Mouse (Mus musculus): ENCODE results near the gene Arhgef28. TPM values are rescaled to one million over a fixed set of nuclear protein-coding genes. Genes with fewer than 3 reads are reported as not detected.

Gene Arhgef28
- total and polyA plus RNA-seq, 3 experiments: not detected

DNA sequence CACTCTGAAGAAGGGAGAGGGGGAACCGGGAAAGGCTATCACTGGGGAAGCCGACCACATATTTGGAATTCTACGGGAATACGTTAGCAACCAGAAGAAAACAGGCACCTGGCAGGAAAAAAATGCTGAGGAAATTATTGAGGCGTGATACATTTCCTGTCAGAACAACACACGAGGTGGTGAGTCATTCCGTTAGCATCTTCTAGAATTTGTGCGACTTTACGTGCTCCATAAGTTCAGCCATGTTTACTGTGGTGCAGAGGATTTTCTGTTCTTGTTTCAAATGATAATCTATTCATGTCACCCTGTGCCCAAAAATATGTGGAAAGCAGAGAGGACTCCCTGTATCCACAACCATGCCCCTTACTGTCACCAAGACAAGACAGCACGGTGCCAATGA lies 13.6 kb downstream of the Arhgef28 start:
- no peak overlapping the region for H3K9ac ChIP-seq (ENCODE audit: control insufficient read depth, low read depth, low read length, poor library complexity, severe bottlenecking)
- H3K27me3 ChIP-seq (ENCODE audit: control insufficient read depth in 1 of 2, insufficient read depth in 2 of 2, low read length in 2 of 2): no peaks in the 10 kb centered on the region
- H3K36me3 ChIP-seq (ENCODE audit: control insufficient read depth in 1 of 2, insufficient read depth in 2 of 2, low read length in 2 of 2): no peaks in the 10 kb centered on the region
- no peak for TF ChIP-seq CTCF (IDR thresholded peaks at IDR 0.05 in 2 of 3, conservative IDR thresholded peaks at IDR 0.05 in 1 of 3; ENCODE audit: control insufficient read depth in 1 of 3, insufficient read depth in 1 of 3, low read depth in 2 of 3, low read length in 3 of 3, poor library complexity in 1 of 3, severe bottlenecking in 1 of 3)
- TF ChIP-seq SMC3 (IDR thresholded peaks at IDR 0.05; ENCODE audit: low read depth, low read length): no peak
- no peak for TF ChIP-seq ZMIZ1 (IDR thresholded peaks at IDR 0.05; ENCODE audit: low read depth, low read length)
- no peak for TF ChIP-seq E2F4 (IDR thresholded peaks at IDR 0.05; ENCODE audit: borderline replicate concordance, low read depth, low read length)
- no peak for TF ChIP-seq USF1 (IDR thresholded peaks at IDR 0.05; ENCODE audit: low read depth, low read length)
- TF ChIP-seq MYC (IDR thresholded peaks at IDR 0.05; ENCODE audit: low read depth, low read length): no peak
- no peak for TF ChIP-seq USF2 (IDR thresholded peaks at IDR 0.05; ENCODE audit: borderline replicate concordance in 1 of 2, insufficient read depth in 1 of 2, low read depth in 1 of 2, low read length in 2 of 2)
- TF ChIP-seq MXI1 (IDR thresholded peaks at IDR 0.05; ENCODE audit: low read depth, low read length): no peak
- TF ChIP-seq ZNF384 (IDR thresholded peaks at IDR 0.05; ENCODE audit: low read depth, low read length): no peak
- TF ChIP-seq ZC3H11A (IDR thresholded peaks at IDR 0.05; ENCODE audit: low read depth, low read length): no peak
- H3K4me3 ChIP-seq (ENCODE audit: control insufficient read depth in 1 of 2, insufficient read depth in 1 of 2, low read depth in 2 of 2, low read length in 2 of 2): no peak overlapping the region
- H3K9me3 ChIP-seq (replicated peaks; ENCODE audit: insufficient read depth, low read length): no peaks in the 10 kb centered on the region
- H3K4me1 ChIP-seq (ENCODE audit: control insufficient read depth in 1 of 2, insufficient read depth in 2 of 2, low read length in 2 of 2): no peaks in the 10 kb centered on the region; a peak in 1 of 4 replicates
- no peaks in the 10 kb centered on the region for H3K79me2 ChIP-seq (ENCODE audit: control insufficient read depth, insufficient read depth, low read length, poor library complexity)
- DNase-seq (ENCODE audit: low read depth, low spot score): no peak
- no peak overlapping the region for H3K27ac ChIP-seq (ENCODE audit: control insufficient read depth, low read depth, low read length)

DNA sequence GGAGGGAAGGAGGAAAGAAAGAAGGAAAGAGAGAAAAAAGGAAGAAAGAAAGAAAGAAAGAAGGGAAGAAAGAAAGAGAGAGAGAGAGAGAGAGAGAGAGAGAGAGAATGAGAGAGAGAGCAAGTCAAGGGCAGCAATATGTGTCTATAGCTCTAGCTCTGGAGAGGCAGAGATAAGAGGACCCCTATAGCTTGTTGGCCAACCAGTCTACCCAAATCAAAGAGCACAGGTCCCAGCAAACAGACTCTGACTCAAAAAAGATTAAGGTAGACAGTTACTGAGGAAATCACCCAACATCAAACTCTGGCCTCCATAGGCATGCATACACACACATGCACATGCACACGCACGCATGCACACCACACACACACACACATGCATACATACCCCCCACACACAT lies 17.7 kb downstream of the Arhgef28 start:
- no peak overlapping the region for H3K4me3 ChIP-seq (ENCODE audit: control insufficient read depth in 1 of 2, insufficient read depth in 1 of 2, low read depth in 2 of 2, low read length in 2 of 2)
- H3K9ac ChIP-seq (ENCODE audit: control insufficient read depth, low read depth, low read length, poor library complexity, severe bottlenecking): no peak overlapping the region
- TF ChIP-seq E2F4 (IDR thresholded peaks at IDR 0.05; ENCODE audit: borderline replicate concordance, low read depth, low read length) (no peak), UBTF (IDR thresholded peaks at IDR 0.05; ENCODE audit: borderline replicate concordance, insufficient read depth, low read depth, low read length) (no peak), GABPA (IDR thresholded peaks at IDR 0.05; ENCODE audit: low read depth, low read length) (no peak), KAT2A (conservative IDR thresholded peaks at IDR 0.05; ENCODE audit: low read depth, low read length) (no peak), CHD2 (IDR thresholded peaks at IDR 0.05; ENCODE audit: low read length) (no peak), MAZ (IDR thresholded peaks at IDR 0.05; ENCODE audit: low read depth, low read length) (no peak), ZC3H11A (IDR thresholded peaks at IDR 0.05; ENCODE audit: low read depth, low read length) (no peak), POLR2A (IDR thresholded peaks at IDR 0.05; ENCODE audit: control insufficient read depth in 1 of 2, insufficient read depth in 1 of 2, low read depth in 1 of 2, low read length in 2 of 2, poor library complexity in 1 of 2) (no peak), ELF1 (IDR thresholded peaks at IDR 0.05; ENCODE audit: low read depth, low read length) (no peak), RCOR1 (IDR thresholded peaks at IDR 0.05; ENCODE audit: low read depth, low read length) (no peak), MYC (IDR thresholded peaks at IDR 0.05; ENCODE audit: low read depth, low read length) (no peak), MYB (IDR thresholded peaks at IDR 0.05; ENCODE audit: low read depth, low read length) (no peak), ZNF384 (IDR thresholded peaks at IDR 0.05; ENCODE audit: low read depth, low read length) (no peak), TAL1 (IDR thresholded peaks at IDR 0.05; ENCODE audit: low read length) (no peak), HCFC1 (IDR thresholded peaks at IDR 0.05; ENCODE audit: low read depth, low read length) (no peak)
- H3K36me3 ChIP-seq (ENCODE audit: control insufficient read depth in 1 of 2, insufficient read depth in 2 of 2, low read length in 2 of 2): no peaks in the 10 kb centered on the region
- no peaks in the 10 kb centered on the region for H3K27me3 ChIP-seq (ENCODE audit: control insufficient read depth in 1 of 2, insufficient read depth in 2 of 2, low read length in 2 of 2)
- no peaks in the 10 kb centered on the region for H3K9me3 ChIP-seq (replicated peaks; ENCODE audit: insufficient read depth, low read length)
- H3K79me2 ChIP-seq (ENCODE audit: control insufficient read depth, insufficient read depth, low read length, poor library complexity): no peaks in the 10 kb centered on the region
- no peak overlapping the region for H3K27ac ChIP-seq (ENCODE audit: control insufficient read depth, low read depth, low read length)
- no peak for DNase-seq (ENCODE audit: low read depth, low spot score)
- no peaks in the 10 kb centered on the region; a peak in 1 of 4 replicates for H3K4me1 ChIP-seq (ENCODE audit: control insufficient read depth in 1 of 2, insufficient read depth in 2 of 2, low read length in 2 of 2)
